Mouse (Mus musculus): ENCODE data around the gene Dclre1c.
A peak's percentile ranks its signal among the peaks of the same experiment; 100 is the strongest.
"Not testable (repeated sequence)": the region's sequence is repeated elsewhere in the genome, so short reads cannot be mapped to it uniquely, and the experiment has no call there.

Gene Dclre1c

DNA sequence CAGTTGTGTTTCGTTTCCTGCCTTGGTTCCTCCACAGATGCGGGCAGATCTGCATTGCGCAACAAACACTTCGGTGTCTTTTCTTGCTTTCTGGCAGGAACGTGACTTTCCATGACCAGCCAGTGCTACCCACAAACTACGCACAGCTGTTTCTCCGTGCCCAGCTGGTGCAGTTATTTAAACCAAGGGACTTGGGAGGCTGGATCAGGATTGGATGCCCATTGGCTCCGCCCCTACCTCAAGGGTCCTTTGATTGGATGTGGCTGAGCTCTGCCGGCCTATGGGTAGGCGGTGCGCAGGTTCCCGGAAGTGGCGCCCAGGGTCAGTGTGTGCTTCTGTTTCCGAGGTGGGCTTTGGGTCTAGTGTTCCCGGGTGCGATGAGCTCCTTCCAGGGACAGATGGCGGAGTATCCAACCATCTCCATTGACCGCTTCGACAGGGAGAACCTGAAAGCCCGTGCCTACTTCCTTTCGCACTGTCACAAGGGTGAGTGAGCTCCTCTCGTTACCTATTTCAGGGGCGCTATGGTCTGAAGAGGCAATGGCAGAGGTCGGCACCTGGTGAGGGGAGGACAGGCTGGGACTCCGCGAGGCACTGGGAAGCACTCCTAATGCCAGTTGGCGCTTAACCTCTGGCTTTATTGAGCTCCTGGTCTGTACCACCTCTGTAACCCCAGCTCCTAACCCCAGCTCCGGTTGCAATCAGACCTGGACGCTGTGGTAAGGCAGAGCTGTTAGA, at the start of gene Dclre1c:
Dclre1c (plus strand) TSS at position 291 of the 738 bp plus-strand sequence.
- peak; percentile 89 for DNase-seq

DNA sequence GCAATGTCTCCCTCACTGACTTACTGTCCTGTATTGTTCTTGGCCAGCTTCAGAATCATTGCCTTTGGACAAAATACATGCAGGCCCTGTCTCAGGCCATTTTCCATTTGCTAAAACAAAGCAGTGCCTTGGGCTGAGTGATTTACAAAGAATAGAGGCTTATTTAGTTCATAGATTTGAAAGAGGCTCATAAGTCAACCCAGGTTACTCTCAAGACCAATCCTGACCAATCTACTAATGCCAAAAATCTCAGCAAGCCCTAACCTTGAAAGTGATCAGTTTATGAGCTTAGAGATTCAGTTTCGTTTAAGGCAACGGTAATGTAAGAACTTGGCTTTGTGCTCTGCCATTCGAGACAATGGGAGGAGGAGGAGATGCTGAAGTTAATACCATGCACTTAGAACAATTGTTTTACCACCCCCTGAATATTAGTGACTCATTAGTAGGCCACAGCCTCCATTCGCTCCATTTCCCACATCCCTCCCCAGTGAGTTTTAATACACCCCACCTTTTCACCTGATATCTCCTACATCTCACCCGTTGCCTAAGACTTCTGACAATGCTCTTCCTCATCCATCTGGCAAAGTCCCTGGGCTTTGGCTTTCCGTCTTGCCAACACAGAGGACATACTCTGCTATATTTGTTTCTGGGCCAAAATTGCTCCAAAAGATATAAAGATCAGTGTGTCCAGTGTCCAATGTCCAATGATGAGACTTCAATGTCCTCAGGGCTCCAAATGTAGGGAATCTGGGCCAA, 36.6 kb upstream of the Dclre1c start:
- DNase-seq: no peak

DNA sequence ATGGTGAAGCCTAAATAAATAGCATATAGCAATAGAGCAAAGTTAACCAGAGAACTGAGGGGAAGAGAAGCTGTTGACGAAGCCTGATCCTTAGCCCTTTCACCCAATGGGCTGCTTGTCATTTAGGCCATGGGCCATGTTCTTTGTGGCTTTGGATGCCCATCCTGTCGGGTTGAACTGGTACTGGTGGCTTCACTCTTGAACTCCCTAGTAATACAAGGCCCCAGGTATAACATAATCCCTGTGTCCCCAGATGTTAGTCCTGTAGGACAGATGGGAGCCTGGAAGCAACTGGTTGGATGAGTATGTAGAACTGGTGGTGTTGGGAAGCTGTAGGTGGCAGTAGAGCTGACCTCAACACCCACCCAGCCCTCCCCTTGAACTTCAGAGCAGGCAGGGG, 32.0 kb upstream of the Dclre1c start:
- DNase-seq: no peak

DNA sequence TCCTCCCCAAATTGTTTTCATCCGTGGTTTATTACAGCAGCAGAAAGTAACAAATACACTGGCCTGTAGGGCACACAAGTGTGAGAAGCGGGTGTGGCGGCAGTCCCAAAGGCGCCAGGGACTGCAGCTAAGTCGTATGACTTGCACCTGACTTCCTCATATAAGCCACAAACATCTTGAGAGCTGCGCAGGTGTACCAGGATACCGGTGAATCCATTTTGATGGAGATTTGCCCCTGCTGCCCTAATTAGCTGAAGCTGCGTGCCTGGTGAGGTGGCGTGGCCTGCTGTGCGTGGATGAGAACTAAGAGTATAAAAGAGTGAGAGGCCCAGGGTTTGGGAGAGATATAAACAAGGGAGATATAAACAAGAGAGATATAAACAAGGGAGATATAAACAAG, 26.8 kb upstream of the Dclre1c start, which contains the start of gene Olah:
Olah (minus strand) TSS at position 101 of the 400 bp plus-strand sequence.
- DNase-seq: not testable (repeated sequence)

DNA sequence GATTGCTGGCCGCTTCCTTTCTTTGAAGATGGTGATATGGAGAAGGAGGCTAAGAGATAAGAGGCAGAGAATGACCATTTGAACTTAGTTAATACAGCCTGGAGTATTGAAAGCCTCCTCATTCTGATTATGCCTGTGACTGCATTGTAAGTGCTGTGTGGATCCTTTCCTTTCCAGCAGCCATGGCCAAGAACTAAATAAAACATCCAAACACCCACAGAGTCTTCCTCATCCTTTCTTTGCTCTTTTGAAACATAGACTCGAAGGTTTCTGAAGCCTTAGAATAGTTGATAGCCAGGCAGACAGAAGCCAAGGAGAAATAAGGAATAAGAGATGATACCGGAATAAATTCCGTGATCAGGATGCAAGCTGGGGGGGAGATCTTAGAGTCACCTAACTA, 17.9 kb upstream of the Dclre1c start:
- DNase-seq: no peak

DNA sequence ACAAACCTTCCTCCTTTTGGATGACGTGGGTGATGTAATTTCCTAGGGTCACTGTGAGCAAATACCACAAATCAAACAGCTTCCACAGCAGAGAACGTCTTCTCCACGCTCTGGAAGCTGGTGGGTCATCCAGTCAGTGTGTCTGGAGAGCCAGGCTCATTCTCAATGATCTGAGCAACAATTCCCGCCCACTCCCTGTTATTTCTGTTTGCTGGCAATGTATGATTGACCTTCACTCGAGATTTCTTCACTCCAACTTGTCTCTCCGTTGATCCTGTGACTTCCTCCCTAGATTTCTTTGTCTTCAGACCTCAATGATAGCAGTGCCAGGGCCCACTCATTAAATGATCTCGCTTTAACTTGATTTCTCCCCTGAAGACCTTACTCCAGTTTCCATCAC, 16.2 kb upstream of the Dclre1c start:
- no peak for DNase-seq

DNA sequence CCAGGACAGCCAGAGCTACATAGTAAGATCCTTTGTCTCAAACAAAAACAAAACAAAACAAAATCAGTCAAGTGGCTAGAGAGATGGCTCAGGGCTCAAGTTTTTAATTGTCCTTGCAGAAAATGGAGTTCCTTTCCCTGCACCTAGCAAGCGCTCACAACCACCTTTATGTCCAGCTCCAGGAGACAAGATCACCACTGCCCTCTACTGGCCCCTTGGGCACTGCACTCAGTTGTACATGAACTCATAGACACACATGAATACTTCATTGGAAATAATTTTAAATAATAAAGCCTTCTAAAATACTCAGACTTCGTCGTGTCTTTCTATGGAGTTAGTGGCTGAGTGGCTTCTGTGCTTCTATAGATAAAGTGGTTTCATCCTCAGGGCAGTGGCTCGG, 9.7 kb upstream of the Dclre1c start:
- peak; percentile 67 for DNase-seq

DNA sequence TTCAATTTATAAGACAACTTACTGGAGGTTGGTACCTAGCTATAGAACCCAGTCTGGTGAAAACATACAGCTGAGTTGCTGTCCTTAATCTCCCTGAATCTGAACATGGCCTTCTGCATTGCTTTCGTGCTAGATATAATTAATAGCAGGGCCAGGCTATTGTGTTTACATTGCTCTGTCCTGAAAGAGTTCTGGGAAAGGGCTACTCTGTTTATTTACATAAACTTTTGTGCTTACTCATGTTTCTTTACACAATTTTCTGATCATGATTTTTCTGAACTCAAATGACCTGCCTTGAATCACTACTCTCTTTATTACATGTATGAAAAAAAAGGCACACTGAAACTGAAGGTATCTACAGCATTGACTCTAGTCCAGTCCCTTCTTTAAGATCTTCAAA, 8.3 kb upstream of the Dclre1c start:
- no peak for DNase-seq

DNA sequence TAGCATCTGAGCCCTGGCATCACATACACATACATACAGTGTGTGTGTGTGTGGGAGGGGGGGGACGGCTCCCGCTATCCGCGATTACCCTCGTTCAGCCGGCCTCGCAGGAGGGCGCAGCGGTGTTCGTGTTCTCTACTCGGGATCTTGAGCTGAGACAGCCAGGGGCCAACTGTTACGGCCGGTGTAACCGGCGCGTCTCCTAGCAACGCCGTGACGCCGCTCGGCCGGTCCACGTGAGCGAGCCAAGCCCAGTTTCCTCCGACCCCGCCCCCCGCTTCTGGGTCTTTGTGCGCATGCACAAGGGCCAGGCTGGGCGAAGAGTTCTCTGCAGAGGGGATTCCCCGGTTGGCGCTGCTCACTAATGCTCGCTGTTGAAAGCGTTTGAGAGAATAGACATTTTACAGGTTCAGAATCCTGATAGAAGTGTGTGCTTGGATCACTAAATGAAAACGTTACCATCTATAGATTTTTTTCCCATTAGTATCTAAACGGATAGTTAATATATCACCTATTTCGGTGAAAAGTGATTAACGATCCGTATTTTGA, 5.0 kb upstream of the Dclre1c start:
- peak; percentile 97 for DNase-seq

DNA sequence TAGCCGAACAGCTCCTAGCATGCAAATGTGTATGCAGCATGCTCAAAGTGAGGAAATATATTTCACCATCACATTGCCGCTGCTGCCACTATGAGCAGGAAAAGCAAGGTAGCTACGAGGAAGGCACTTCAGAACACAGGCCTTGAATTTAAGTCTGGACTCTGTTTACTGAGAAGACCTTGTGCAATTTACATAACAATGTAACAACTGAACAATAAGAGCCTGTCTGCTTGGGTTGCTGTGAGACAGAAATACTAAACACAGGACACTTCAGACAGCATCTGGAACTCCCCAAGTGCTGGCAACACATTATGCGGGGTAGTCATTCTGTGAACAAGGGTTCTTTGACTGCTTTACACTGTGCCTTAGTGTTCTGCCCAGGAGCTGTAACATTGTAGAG, 3.8 kb upstream of the Dclre1c start:
- no peak for DNase-seq

DNA sequence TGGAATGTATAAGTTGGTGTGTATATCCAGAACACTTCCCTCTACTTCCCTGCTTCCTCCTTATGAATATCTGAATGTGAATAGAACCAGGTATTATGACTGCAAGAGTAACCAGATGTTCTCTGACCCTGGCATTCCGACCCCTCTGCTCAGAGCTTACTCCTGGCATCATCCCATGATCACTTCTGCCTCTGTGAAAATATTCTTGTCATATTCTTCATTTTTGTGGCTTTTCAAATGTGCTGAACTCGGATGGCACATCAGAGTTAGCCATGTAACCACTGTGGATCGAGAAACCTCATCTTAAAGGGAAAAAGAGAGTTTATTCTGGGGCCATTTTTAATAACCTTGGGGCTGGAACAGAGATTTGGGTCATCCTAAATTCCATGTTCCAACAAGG, 1.4 kb upstream of the Dclre1c start, which contains the start of gene Meig1:
Meig1 (minus strand) TSS at position 101 of the 400 bp plus-strand sequence.
- DNase-seq: no peak

DNA sequence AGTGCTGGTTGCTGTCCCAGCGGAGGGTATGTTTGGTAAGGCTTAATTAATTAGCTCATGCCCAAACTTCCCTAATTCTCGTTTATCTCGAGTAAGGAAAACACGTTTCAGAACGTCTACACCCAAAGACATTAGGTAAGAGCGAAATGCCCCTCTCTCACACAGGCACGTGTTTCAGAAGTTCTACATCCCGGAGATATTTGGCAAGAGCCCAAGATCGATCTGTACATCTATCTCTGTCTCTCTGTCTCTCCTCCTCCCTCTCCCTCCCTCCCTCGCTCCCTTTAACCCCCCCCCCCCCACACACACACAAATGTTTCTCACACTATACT, 614 bp downstream of the Dclre1c start:
- no peak for DNase-seq

DNA sequence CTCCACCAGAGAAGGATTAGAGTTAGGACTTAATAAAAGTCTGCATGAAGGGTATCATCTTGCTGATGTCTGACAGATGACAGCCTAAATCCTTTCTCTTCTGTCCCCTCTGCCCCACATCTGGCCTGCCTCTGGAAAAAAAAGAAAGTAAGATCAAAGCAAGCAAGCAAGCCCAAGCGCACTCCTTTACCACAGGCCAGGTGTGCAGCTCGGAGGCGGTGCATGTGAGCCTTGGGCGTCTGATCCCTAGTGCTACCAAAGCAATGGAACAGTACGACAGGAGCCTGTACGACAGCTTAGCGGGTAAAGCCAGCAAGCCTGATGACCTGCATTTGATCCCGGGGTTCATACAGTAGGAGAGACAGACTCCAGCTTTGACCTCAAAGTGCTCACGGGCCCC, 7.0 kb downstream of the Dclre1c start:
- no peak for DNase-seq

DNA sequence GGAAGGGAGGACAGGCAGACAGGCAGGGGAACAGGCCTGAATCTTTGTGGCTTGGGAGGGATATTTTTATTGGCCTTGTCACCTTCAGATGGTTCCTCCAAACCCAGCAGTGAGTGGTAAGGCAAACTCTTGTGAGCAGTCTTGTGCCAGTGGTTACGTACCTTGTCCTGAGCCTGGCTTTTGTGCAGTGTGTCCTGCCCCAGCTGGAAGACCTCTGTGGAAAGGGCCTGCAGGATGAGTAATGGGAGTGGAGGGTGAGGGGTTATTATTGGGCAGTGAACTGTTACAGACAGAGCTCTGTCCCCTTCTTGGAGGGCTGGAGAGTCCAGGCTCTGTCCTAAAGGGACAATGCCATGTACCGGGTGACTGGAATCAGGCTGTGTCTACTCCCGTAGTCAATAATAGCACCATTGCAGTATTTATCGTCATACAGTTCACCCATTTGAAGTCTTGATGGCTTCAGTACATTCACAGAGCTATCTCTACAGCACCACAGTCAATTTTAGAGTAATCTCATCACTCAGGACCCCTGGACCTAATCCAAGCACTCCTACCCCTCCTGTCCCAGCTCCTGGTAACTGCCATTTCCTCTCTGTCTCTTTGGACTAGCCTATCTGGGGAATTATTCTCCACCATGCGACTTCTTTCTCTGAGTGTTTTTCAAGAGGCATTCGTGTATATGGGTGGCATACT, 11.6 kb downstream of the Dclre1c start:
- no peak for DNase-seq

DNA sequence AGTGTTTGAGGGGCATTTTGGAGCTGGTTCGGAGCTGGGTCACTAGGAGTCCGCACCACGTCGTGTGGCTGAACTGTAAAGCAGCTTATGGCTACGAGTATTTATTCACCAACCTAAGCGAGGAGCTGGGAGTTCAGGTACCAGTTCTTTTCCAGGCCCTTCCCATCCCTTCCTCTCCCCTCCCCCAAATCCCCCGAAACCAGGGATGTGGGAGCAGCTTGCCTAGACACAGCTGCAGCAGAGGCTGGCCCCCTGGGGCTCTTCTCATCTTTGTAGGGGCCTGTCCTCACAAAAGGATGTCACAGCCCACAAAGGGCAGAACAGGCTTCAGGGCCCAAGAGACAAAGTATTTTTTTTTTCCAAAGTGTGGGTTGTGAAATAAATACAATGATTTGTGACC, 14.0 kb downstream of the Dclre1c start:
- no peak for DNase-seq

DNA sequence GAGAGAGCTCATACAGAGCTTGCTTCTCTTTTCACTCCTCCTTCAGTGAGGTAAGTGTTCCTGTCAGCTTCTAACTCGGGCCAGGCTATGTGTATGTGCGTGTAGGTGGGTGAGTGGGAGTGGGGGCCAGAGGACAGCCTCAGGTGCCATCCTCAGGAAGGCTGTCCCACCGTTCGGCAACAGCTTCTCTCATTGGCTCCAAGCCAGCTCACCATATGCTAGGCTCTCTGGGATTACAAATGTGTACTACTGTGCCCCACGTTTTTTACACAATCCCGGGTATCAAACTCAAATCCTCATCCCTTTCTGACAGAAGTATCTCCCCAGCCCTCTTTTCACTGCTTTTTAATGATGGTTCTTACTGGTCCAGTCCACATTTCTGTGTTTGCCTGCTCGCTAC, 20.3 kb downstream of the Dclre1c start:
- peak; percentile 1 for DNase-seq

DNA sequence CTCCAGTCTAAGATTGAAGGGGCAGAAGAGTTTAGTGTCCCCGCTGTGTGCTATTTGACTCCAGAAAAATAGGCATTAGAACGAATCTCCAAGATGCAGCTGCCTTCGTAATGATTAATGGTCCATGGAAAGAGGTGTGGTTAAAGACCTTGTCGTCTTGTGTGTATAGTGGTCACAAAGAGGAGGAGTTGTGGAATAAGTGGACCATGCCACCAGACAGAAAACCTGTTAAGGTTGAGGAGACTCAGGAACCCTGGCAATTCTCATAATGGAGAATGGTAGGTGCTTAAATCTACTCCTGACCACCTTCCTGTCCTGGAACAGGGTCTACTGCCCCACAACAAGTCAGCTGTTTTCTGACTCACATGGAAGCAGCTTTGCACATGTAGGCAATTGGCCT, 22.1 kb downstream of the Dclre1c start:
- no peak for DNase-seq

DNA sequence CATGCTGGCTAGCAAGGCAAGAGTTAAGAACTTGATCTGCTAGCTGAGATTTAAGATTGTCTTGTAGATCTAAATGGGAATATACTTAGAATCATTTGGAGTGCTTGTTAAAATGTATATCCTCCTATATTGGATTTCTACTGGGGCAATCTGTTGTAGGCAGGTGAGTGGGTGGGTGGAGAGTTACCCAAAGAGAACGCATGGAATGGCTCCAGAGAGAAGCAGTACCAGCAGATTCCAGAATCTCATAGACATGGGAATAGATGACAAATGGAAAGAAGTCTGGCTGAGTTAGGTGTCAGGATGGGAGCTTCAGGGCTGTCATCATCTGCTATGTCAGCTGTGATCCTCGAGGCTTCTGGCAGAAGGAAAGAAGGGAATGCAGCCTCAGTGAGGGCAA, 25.5 kb downstream of the Dclre1c start:
- no peak for DNase-seq

DNA sequence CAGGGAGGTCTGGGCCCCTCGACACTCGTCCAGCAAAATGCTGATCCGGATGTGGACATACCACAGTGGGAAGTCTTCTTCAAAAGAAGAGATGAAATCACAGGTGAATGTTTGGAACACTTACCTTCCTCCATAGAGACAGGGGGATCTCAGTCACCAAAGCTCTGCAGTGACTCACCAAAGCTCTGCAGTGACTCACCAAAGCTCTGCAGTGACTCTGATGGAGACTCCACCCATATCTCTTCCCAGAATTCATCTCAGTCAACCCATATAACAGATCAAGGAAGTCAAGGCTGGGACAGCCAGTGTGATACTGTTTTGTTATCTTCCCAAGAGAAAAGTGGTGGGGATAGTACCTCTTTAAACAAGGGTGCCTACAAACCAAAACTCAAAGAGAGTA, 29.2 kb downstream of the Dclre1c start:
- no peak for DNase-seq

DNA sequence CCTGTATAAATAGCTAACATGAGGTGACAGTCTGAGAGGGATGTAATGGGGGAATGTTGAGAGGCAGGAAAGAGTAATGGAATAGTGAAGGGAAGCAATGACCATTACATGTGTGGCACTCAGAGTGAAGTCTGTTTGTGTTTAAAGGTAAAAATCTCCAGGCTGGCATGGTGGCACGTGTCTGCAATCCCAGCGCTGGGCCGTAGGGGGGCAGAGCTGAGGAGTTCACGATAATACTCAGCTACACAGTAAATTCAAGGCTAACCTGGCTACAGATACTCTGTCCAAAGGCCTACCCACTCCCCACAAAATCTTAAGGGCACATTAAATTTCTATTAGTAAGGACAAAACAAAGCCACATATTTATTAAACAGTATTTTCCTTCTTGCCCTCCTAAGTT, 32.7 kb downstream of the Dclre1c start:
- no peak for DNase-seq

DNA sequence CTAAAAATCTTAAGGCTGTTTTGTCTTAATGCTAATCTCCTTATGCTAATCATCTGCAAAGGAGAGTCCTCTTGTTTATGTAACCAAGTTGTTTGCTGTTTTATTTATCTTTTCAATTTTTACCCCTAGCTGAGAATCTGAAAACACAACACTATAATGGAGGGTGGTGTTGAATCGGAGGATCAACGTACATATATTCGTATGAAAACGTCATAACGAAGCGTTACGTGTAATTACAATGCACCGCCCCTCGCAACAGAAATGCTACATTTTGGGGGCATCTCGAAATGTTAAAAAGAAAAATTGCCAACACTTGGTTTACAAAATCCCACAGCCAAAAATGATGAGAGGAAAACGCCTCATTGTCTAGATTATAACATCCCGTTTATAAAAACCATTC, 50.0 kb downstream of the Dclre1c start:
- no peak for DNase-seq

DNA sequence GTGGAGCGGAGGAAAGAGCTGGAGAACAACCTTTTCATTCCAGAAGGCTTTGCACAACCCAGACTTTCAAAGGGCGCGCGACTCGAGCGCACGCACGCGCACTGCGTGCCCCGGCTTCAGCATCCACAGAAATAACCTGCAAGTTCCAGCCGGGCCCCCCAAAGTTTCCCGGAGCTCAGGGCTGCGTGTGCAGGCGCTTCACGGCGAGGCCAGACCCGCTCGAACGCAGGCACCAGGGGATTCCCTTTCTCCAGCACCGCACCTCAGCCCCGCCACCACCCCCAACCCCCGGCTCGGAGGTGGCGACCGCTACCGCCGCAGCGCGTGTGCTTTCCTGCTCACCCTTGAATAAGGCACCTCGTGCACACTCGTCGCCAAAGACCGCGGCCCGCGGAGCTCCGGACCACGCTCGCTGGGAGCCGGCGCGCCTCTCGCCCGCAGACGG, 50.5 kb downstream of the Dclre1c start:
- DNase-seq: peak; percentile 47

DNA sequence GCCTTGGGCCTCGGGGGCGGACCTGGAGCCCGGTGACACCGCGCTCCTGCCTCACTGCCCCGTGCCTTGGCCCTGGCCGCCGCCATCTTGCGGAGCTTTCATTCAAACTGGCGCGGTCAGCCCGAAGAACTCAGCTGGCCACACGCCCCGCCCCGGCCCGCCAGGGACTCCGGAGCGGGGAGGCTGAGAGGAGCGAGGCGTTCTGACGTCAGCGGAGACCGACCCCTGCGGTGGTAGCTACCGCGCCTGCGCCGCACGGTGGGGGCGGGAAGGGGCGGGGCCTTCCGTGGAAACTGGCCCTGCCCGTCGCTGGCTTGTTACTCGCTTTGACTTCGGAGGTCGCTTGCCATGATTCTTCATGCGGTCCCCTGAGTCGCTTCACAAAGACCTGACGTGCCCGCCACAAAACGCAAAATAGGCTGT, 50.9 kb downstream of the Dclre1c start, which contains the start of gene Suv39h2:
Suv39h2 (minus strand) TSS at position 171 of the 423 bp plus-strand sequence.
- DNase-seq: peak; percentile 99
